Mouse (Mus musculus): Measurements from ENCODE around the gene Rarres2.
A peak's percentile ranks its signal among the peaks of the same experiment; 100 is the strongest.

Gene Rarres2

GRCm38 (mm10) chr6:48572572-48573061 lies at the start of gene Rarres2:
TSS of gene Rarres2 (minus strand) at chr6:48572789.
- ATAC-seq (ENCODE audit: insufficient number of reproducible peaks, low FRiP score, low TSS enrichment) = no peak

GRCm38 (mm10) chr6:48620031-48620430 lies 47.4 kb upstream of the Rarres2 start:
- no peak for ATAC-seq (ENCODE audit: insufficient number of reproducible peaks, low FRiP score, low TSS enrichment)

GRCm38 (mm10) chr6:48614756-48615155 lies 42.2 kb upstream of the Rarres2 start:
- ATAC-seq (ENCODE audit: insufficient number of reproducible peaks, low FRiP score, low TSS enrichment) = no peak

- ATAC-seq (ENCODE audit: insufficient number of reproducible peaks, low FRiP score, low TSS enrichment) = no peak
Observed at GRCm38 (mm10) chr6:48613464-48613863, 40.9 kb upstream of the Rarres2 start.

GRCm38 (mm10) chr6:48610657-48611056 lies 38.1 kb upstream of the Rarres2 start:
- ATAC-seq (ENCODE audit: insufficient number of reproducible peaks, low FRiP score, low TSS enrichment) = no peak

- ATAC-seq (ENCODE audit: insufficient number of reproducible peaks, low FRiP score, low TSS enrichment) = peak; percentile 68; the same call in 1 of the 2 replicates
Observed at GRCm38 (mm10) chr6:48609512-48609911, 36.9 kb upstream of the Rarres2 start.

GRCm38 (mm10) chr6:48608124-48608523 lies 35.5 kb upstream of the Rarres2 start:
- no peak for ATAC-seq (ENCODE audit: insufficient number of reproducible peaks, low FRiP score, low TSS enrichment)

GRCm38 (mm10) chr6:48602080-48602741 lies 29.6 kb upstream of the Rarres2 start:
- ATAC-seq (ENCODE audit: insufficient number of reproducible peaks, low FRiP score, low TSS enrichment) = peak; percentile 66

GRCm38 (mm10) chr6:48601271-48602079 lies 28.9 kb upstream of the Rarres2 start, which contains the start of gene Zfp775:
TSS of gene Zfp775 (plus strand) at chr6:48602063.
- ATAC-seq (ENCODE audit: insufficient number of reproducible peaks, low FRiP score, low TSS enrichment) = peak; percentile 98

GRCm38 (mm10) chr6:48600594-48600993 lies 28.0 kb upstream of the Rarres2 start:
- ATAC-seq (ENCODE audit: insufficient number of reproducible peaks, low FRiP score, low TSS enrichment) = no peak

GRCm38 (mm10) chr6:48597233-48597625 lies 24.6 kb upstream of the Rarres2 start:
- no peak for ATAC-seq (ENCODE audit: insufficient number of reproducible peaks, low FRiP score, low TSS enrichment)

- no peak for ATAC-seq (ENCODE audit: insufficient number of reproducible peaks, low FRiP score, low TSS enrichment)
Observed at GRCm38 (mm10) chr6:48596545-48597232, 24.1 kb upstream of the Rarres2 start.

GRCm38 (mm10) chr6:48595278-48595677 lies 22.7 kb upstream of the Rarres2 start:
- ATAC-seq (ENCODE audit: insufficient number of reproducible peaks, low FRiP score, low TSS enrichment) = no peak

- ATAC-seq (ENCODE audit: insufficient number of reproducible peaks, low FRiP score, low TSS enrichment) = peak; percentile 69
Observed at GRCm38 (mm10) chr6:48594043-48594738, 21.6 kb upstream of the Rarres2 start.

- peak; percentile 67 for ATAC-seq (ENCODE audit: insufficient number of reproducible peaks, low FRiP score, low TSS enrichment)
Observed at GRCm38 (mm10) chr6:48593158-48594042, 20.8 kb upstream of the Rarres2 start, which contains the start of the genes Repin1 and Gm44965. TSS of gene Repin1 (plus strand) at chr6:48593883. TSS of gene Gm44965 (plus strand) at chr6:48593941.

- no peak for ATAC-seq (ENCODE audit: insufficient number of reproducible peaks, low FRiP score, low TSS enrichment)
Observed at GRCm38 (mm10) chr6:48591871-48592270, 19.3 kb upstream of the Rarres2 start.

- no peak for ATAC-seq (ENCODE audit: insufficient number of reproducible peaks, low FRiP score, low TSS enrichment)
Observed at GRCm38 (mm10) chr6:48591221-48591845, 18.7 kb upstream of the Rarres2 start.

GRCm38 (mm10) chr6:48589194-48589750 lies 16.7 kb upstream of the Rarres2 start, which contains the start of gene Gm45021:
TSS of gene Gm45021 (plus strand) at chr6:48589610.
- no peak for ATAC-seq (ENCODE audit: insufficient number of reproducible peaks, low FRiP score, low TSS enrichment)

Measured in cerebellum, adult (tissue).